Mouse (Mus musculus): ENCODE results near the gene Dact2. TPM values are rescaled to one million over a fixed set of nuclear protein-coding genes. Genes with fewer than 3 reads are reported as not detected.

Gene Dact2
- polyA plus RNA-seq, 1 experiment from 2014 or later, result 1.8 TPM

DNA sequence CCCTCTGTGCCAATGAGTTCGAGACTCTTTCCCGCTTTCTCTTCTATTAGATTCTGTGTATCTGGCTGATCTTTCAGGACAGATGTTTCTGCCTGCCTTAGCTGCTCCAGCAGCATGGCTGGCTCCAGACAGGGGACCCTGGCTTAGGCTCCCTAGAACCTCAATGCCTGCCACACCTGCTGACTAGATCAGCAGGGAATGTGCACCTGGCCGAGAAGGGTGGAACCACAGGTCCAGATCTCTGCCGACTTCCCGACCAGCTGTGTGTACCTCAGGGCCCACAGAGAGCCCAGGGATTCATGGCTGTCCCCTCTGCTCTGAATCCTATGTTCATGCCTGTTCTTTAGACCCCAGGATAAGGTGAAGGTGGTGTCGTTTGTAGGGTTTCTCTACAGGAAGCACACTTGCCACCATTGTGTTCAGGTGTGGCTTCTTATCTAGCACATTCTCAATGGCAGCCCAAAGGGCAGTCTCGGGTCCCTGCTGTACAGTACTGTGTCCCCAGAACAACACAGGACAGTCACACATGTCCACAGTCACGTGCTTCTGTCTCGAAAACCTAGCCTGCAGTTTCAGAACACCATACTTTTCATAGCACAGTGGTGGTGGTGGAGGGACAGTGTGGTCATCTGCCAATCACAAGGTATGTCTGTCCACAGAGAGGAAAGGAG lies 22.0 kb upstream of the Dact2 start:
- no peaks in the 10 kb centered on the region for H3K9me3 ChIP-seq (replicated peaks; ENCODE audit: control insufficient read depth, low read length)
- peaks cover 30% of the 10 kb centered on the region for H3K27me3 ChIP-seq (ENCODE audit: control insufficient read depth, insufficient read depth, low read length)
- H3K36me3 ChIP-seq (ENCODE audit: control insufficient read depth, insufficient read depth, low read length), result no peaks in the 10 kb centered on the region
- no peak overlapping the region for H3K27ac ChIP-seq (ENCODE audit: low read depth, low read length)
- H3K4me1 ChIP-seq (ENCODE audit: control insufficient read depth, insufficient read depth, low read length), result no peaks in the 10 kb centered on the region
- H3K4me2 ChIP-seq, result no peak overlapping the region
- no peak overlapping the region for H3K9ac ChIP-seq (ENCODE audit: low read depth, low read length)
- H3K4me3 ChIP-seq (ENCODE audit: low read depth, low read length), result no peak overlapping the region
- no peak for ATAC-seq (replicated peaks; ENCODE audit: insufficient number of reproducible peaks, low FRiP score, low TSS enrichment)
- 60% methylated on average over 9 of the region's 9 CpGs for WGBS (ENCODE audit: insufficient replicate concordance)

DNA sequence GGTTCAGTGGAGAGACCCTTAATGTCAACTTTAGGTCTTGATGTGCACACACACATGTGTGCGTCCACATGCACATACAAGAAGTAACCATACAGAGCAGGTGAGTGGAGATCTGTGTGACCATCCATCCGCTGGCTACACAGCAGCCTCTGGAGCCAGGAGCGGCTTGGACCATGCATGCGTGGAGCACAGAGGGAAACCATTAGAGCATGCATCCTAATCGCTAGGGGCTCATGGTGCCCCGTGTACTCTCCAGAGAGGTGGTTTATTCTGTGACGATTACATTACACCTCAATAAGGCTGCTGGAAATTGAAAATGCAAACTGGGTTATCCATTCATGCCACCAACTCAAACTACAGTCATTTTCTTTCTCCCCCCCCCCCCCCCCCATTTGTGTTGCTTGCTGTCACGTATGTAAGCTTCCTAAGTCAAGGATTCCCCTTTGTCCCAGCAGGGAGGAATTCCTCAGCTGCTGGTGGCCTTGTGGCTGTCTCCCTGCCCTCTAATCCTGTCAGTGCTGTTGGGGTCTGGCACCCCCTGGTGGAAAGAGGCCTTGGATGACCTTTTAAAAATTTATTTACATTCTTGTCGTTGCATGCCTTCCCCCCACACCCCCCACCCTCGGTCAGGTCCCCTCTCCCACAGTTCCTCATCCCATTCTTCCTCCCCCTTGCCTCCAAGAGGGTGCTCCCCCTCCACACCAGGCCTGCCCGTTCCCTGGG lies 17.9 kb upstream of the Dact2 start:
- Histone ChIP-seq H3K9me3 (replicated peaks; ENCODE audit: control insufficient read depth, low read length) (no peaks in the 10 kb centered on the region), H3K9ac (ENCODE audit: low read depth, low read length) (no peak overlapping the region), H3K27ac (ENCODE audit: low read depth, low read length) (no peak overlapping the region), H3K36me3 (ENCODE audit: control insufficient read depth, insufficient read depth, low read length) (no peaks in the 10 kb centered on the region), H3K4me1 (ENCODE audit: control insufficient read depth, insufficient read depth, low read length) (no peaks in the 10 kb centered on the region), H3K4me2 (no peak overlapping the region), H3K27me3 (ENCODE audit: control insufficient read depth, insufficient read depth, low read length) (0 out of 2 replicates have a peak, but pooled peaks cover 11% of the 10 kb centered on the region), H3K4me3 (ENCODE audit: low read depth, low read length) (no peak overlapping the region)
- no peak for ATAC-seq (replicated peaks; ENCODE audit: insufficient number of reproducible peaks, low FRiP score, low TSS enrichment)
- 18% methylated on average over 11 of the region's 11 CpGs for WGBS (ENCODE audit: insufficient replicate concordance)

DNA sequence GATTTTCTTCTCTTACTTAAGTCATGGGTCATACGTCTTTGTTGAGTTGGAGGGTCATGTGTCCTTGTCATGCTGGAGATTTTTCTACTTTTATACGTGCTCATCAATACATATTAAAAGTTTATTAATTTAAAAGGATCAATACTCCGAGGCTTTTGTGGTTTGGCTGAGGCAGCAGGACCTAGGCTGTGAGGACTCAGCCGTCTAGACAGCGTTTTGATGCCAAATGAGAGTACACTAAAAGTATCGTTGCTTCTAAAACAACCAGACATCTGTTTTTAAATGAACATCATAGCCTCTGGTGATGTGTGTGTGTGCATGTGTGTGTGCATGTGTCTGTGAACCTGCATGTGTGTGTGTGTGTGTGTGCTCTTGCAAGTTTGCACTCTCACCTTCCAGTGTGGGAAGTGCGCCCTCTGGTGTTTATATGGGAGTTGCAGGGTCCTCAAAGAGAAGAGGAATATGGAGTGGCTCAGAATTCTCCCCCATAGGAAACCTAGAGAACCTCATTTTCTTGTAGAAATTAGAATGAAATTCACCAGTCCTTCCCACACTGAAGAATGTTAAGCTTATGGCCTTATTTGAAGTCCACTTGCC lies 16.6 kb upstream of the Dact2 start:
- H3K9ac ChIP-seq (ENCODE audit: low read depth, low read length), result no peak overlapping the region
- no peaks in the 10 kb centered on the region for H3K36me3 ChIP-seq (ENCODE audit: control insufficient read depth, insufficient read depth, low read length)
- 56% methylated on average over 7 of the region's 7 CpGs for WGBS (ENCODE audit: insufficient replicate concordance)

DNA sequence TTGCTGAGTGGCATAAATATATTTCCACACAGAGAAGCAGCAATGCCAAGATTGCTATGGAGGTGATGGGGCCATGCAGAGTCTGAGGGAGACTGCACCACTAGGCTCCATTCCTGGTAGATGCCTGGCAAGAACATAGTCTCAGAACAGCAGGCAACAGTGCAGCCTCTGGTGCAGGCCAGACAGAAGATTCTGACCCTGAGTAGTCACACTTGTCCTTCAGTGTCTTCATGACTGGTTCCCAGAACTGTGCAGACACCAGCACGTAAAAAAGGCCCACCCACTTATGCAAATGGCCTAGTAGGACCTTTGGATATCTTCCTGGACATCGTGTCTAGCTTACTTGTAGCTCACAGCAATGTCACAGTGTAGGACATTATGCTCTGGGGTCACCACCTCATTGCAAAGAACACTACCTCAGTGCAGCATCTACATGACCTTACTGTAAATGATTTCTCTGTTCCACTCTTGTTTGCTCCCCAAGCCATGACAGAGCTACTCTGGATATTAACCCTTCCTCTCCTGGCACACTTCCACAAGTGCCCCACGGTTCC lies 9.9 kb upstream of the Dact2 start:
- Histone ChIP-seq H3K27me3 (ENCODE audit: control insufficient read depth, insufficient read depth, low read length) (0 out of 2 replicates have a peak, but pooled peaks cover 10% of the 10 kb centered on the region), H3K4me1 (ENCODE audit: control insufficient read depth, insufficient read depth, low read length) (no peaks in the 10 kb centered on the region), H3K4me3 (ENCODE audit: low read depth, low read length) (no peak overlapping the region), H3K4me2 (no peak overlapping the region), H3K36me3 (ENCODE audit: control insufficient read depth, insufficient read depth, low read length) (no peaks in the 10 kb centered on the region), H3K27ac (ENCODE audit: low read depth, low read length) (no peak overlapping the region), H3K9me3 (replicated peaks; ENCODE audit: control insufficient read depth, low read length) (no peaks in the 10 kb centered on the region), H3K9ac (ENCODE audit: low read depth, low read length) (no peak overlapping the region)
- no peak for ATAC-seq (replicated peaks; ENCODE audit: insufficient number of reproducible peaks, low FRiP score, low TSS enrichment)
- WGBS (ENCODE audit: insufficient replicate concordance), result 56% methylated on average over 3 of the region's 3 CpGs

More for the DNA sequence above, 16.6 kb upstream of the Dact2 start:
- Histone ChIP-seq H3K27ac (ENCODE audit: low read depth, low read length) (no peak overlapping the region), H3K4me1 (ENCODE audit: control insufficient read depth, insufficient read depth, low read length) (no peaks in the 10 kb centered on the region), H3K4me2 (no peak overlapping the region), H3K4me3 (ENCODE audit: low read depth, low read length) (no peak overlapping the region), H3K27me3 (ENCODE audit: control insufficient read depth, insufficient read depth, low read length) (0 out of 2 replicates have a peak, but pooled peaks cover 8% of the 10 kb centered on the region), H3K9me3 (replicated peaks; ENCODE audit: control insufficient read depth, low read length) (no peaks in the 10 kb centered on the region)
- no peak for ATAC-seq (replicated peaks; ENCODE audit: insufficient number of reproducible peaks, low FRiP score, low TSS enrichment)

DNA sequence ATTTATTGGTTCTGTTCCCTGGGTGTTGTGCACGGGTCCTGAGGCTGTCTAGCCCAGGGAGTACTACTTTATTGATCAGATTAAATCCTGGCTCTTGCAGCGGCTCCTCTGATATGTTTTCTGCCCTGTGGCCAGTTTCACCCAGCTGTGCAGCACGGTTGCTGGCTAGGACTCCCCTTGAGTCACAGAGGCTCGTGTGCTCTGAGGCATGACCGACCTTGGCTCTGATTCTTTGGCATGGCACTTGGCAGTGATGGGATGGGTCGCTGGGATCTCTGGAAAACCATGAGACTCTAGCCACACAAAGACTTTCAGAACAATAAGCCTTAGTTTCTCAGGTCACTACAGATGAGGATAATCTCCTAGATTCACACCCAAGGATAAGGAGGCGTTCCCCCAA lies 8.7 kb upstream of the Dact2 start:
- Histone ChIP-seq H3K9me3 (replicated peaks; ENCODE audit: control insufficient read depth, low read length) (no peaks in the 10 kb centered on the region), H3K27ac (ENCODE audit: low read depth, low read length) (no peak overlapping the region), H3K4me3 (ENCODE audit: low read depth, low read length) (no peak overlapping the region), H3K27me3 (ENCODE audit: control insufficient read depth, insufficient read depth, low read length) (peaks cover 11% of the 10 kb centered on the region), H3K36me3 (ENCODE audit: control insufficient read depth, insufficient read depth, low read length) (no peaks in the 10 kb centered on the region), H3K4me1 (ENCODE audit: control insufficient read depth, insufficient read depth, low read length) (no peaks in the 10 kb centered on the region), H3K4me2 (no peak overlapping the region), H3K9ac (ENCODE audit: low read depth, low read length) (no peak overlapping the region)
- WGBS (ENCODE audit: insufficient replicate concordance), result 73% methylated on average over 7 of the region's 7 CpGs
- no peak for ATAC-seq (replicated peaks; ENCODE audit: insufficient number of reproducible peaks, low FRiP score, low TSS enrichment)

DNA sequence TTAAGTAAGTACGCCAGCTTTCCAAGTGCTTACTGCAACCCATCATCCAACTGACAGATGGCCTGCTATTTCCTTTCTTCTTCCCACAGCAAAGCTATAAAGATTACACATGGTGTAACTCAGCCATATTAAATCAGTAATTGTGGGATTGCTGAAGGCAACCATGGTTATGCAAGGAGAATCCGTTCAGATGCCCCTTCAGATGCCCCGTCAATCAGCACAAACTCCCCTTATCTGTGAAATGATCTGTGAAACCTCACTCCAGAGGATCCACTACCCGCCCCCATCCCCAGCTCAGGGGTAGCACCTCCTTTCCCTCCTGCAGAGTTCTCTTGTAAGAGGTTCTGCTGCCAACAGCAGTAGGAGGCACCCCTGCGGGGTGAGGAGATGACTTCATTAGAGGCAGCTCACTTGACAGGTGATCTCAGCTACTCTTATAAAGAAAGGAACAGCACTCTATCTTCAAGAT lies 3.0 kb upstream of the Dact2 start:
- H3K4me3 ChIP-seq (ENCODE audit: low read depth, low read length), result no peak overlapping the region
- WGBS (ENCODE audit: insufficient replicate concordance), result 19% methylated on average over 5 of the region's 5 CpGs
- H3K9me3 ChIP-seq (replicated peaks; ENCODE audit: control insufficient read depth, low read length), result no peaks in the 10 kb centered on the region
- no peaks in the 10 kb centered on the region for H3K36me3 ChIP-seq (ENCODE audit: control insufficient read depth, insufficient read depth, low read length)
- H3K27ac ChIP-seq (ENCODE audit: low read depth, low read length), result no peak overlapping the region
- H3K9ac ChIP-seq (ENCODE audit: low read depth, low read length), result no peak overlapping the region
- H3K4me2 ChIP-seq, result no peak overlapping the region
- H3K27me3 ChIP-seq (ENCODE audit: control insufficient read depth, insufficient read depth, low read length), result peaks cover 61% of the 10 kb centered on the region
- no peak for ATAC-seq (replicated peaks; ENCODE audit: insufficient number of reproducible peaks, low FRiP score, low TSS enrichment)
- peaks cover 7% of the 10 kb centered on the region for H3K4me1 ChIP-seq (ENCODE audit: control insufficient read depth, insufficient read depth, low read length)

DNA sequence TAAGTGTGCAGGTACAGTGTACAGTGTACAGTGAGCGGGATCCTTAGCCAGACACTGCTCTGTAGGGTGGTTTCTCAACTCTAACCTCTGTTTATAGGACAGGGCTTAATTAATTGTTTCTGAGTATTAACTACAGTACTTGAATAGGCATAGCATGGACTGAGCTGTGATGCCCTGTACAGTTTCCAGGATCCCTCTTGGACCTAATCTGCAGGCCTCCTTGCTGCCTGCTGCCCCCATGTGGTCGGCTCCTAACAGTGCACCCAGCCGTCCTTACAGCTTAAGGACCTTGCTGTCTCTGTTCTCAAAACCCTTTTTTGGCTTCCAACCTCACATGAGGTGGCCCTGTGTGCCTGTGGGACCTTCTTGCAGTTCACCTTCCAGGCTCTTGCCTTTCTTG lies 2.0 kb upstream of the Dact2 start:
- 33% methylated on average over 3 of the region's 3 CpGs for WGBS (ENCODE audit: insufficient replicate concordance)
- Histone ChIP-seq H3K27ac (ENCODE audit: low read depth, low read length) (no peak overlapping the region), H3K4me1 (ENCODE audit: control insufficient read depth, insufficient read depth, low read length) (peaks cover 16% of the 10 kb centered on the region), H3K4me2 (no peak overlapping the region), H3K27me3 (ENCODE audit: control insufficient read depth, insufficient read depth, low read length) (peaks cover 65% of the 10 kb centered on the region), H3K9ac (ENCODE audit: low read depth, low read length) (no peak overlapping the region), H3K36me3 (ENCODE audit: control insufficient read depth, insufficient read depth, low read length) (no peaks in the 10 kb centered on the region), H3K9me3 (replicated peaks; ENCODE audit: control insufficient read depth, low read length) (no peaks in the 10 kb centered on the region), H3K4me3 (ENCODE audit: low read depth, low read length) (no peak overlapping the region)
- ATAC-seq (replicated peaks; ENCODE audit: insufficient number of reproducible peaks, low FRiP score, low TSS enrichment), result no peak

DNA sequence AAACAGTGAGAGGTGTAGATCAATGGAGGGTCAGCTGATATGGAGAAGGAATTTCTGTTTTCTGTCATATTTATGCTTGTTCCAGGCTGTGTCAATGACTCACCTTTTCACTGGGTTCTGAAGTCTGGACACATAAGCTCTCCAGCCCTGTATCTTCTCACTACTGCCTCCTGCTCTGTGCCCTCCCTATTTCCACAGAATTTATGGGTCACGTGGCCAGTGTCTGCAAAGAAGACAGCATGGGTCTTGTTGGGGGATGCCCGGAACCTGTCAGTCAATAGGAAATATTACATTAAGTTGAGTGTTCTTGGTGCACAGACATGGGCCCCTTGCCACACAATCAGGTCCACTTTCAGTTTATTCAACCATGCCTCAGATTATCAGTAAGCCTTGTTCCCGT lies 1.1 kb upstream of the Dact2 start:
- peaks cover 18% of the 10 kb centered on the region for H3K4me1 ChIP-seq (ENCODE audit: control insufficient read depth, insufficient read depth, low read length)
- H3K27ac ChIP-seq (ENCODE audit: low read depth, low read length), result no peak overlapping the region
- WGBS (ENCODE audit: insufficient replicate concordance), result 81% methylated on average over 3 of the region's 3 CpGs
- no peak overlapping the region for H3K9ac ChIP-seq (ENCODE audit: low read depth, low read length)
- no peaks in the 10 kb centered on the region for H3K36me3 ChIP-seq (ENCODE audit: control insufficient read depth, insufficient read depth, low read length)
- ATAC-seq (replicated peaks; ENCODE audit: insufficient number of reproducible peaks, low FRiP score, low TSS enrichment), result no peak
- no peak overlapping the region for H3K4me3 ChIP-seq (ENCODE audit: low read depth, low read length)
- H3K9me3 ChIP-seq (replicated peaks; ENCODE audit: control insufficient read depth, low read length), result no peaks in the 10 kb centered on the region
- H3K27me3 ChIP-seq (ENCODE audit: control insufficient read depth, insufficient read depth, low read length), result peaks cover 63% of the 10 kb centered on the region
- no peak overlapping the region for H3K4me2 ChIP-seq

Measured in heart, embryonic 11.5 days (tissue).